Mouse (Mus musculus) erythroblast, embryonic 14.5 days (primary cell): Measurements from ENCODE around the gene Arpc1b. TPM values are rescaled to one million over a fixed set of nuclear protein-coding genes. Genes with fewer than 3 reads are reported as not detected.
"Not testable (repeated sequence)": the region's sequence is repeated elsewhere in the genome, so short reads cannot be mapped to it uniquely, and the experiment has no call there.

Experiments used
- H3K27me3 ChIP-seq: 2 replicates; pipeline ENCODE4 v1.6.1; 2012; ENCODE audit warnings: inconsistent platforms; ENCODE audit not compliant: control insufficient read depth
- H3K36me3 ChIP-seq: 2 replicates; pipeline ENCODE4 v1.6.1; 2012; ENCODE audit warnings: mild to moderate bottlenecking, inconsistent platforms; ENCODE audit not compliant: control insufficient read depth
- H3K4me1 ChIP-seq: 2 replicates; pipeline ENCODE4 v1.6.1; 2012; ENCODE audit warnings: inconsistent platforms; ENCODE audit not compliant: control insufficient read depth
- H3K4me3 ChIP-seq: replicated peaks from 2 replicates; pipeline ENCODE3; 2012; ENCODE audit warnings: moderate library complexity, mild to moderate bottlenecking, inconsistent platforms
- H3K9me3 ChIP-seq: 2 replicates; pipeline ENCODE4 v1.6.1; 2012; ENCODE audit warnings: low read length, inconsistent platforms, mixed read lengths; ENCODE audit not compliant: control insufficient read depth
- GATA1 ChIP-seq: IDR thresholded peaks from 2 replicates; pipeline ENCODE4 v1.6.1; 2012; ENCODE audit warnings: low read length, inconsistent platforms, mixed read lengths
- TAL1 ChIP-seq: IDR thresholded peaks from 3 replicates; pipeline ENCODE4 v1.6.1; 2012; ENCODE audit warnings: low read length, inconsistent platforms, mixed read lengths
- polyA plus RNA-seq: library from polyadenylated mRNA; stranded (reverse); fragments of >175 nt; gene quantifications from 2 replicates; pipeline ENCODE4 v1.2.3, GENCODE M21; 2012

The Arpc1b gene
- polyA plus RNA-seq, 1 experiment, result 5.7 TPM

DNA sequence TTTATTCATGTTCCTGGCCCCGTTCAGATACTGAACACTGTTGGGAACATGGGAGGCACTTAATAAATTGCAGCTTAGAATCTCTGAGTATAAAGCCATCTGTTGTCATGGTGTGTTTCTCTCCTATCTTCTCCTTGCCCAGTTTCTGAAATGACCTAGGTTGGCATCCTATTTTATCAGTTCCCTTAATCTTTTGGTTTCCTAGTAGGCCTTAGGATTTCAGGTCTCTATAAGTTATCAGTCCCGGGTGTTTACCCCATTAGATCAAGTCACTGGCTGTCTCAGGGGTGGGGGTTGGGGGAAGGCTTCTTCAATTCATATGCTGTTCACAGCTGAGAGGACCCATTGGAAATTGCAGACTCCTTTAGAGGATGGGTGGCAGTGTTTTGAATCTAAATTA, 29.2 kb upstream of the Arpc1b start:
- TF ChIP-seq TAL1 (no peak), GATA1 (peak; percentile 84)
- peaks cover 27% of the 10 kb centered on the region for H3K4me1 ChIP-seq
- H3K9me3 ChIP-seq, result no peaks in the 10 kb centered on the region
- H3K4me3 ChIP-seq, result peak overlapping the region; percentile 94
- H3K27me3 ChIP-seq, result no peaks in the 10 kb centered on the region
- H3K36me3 ChIP-seq, result peaks cover 22% of the 10 kb centered on the region

DNA sequence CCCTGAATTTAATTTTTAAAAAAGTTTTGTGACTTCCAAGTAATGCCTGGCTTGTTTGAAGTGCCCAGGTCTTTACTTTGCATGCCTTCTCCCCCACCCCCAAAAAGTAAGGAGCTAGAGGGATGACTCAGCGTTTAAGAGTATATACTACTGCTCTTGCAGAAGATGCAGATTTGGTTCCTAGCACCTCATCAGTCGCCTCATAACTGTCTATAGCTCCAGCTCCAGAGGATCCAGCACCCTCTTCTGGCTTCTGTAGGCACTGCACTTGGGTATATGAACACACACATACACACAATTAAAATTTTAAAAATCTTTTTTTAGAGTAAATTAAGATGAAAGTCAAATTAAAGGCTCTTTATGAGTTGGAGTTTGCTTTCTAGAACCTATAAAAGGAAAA, 25.8 kb upstream of the Arpc1b start:
- Histone ChIP-seq H3K9me3 (no peaks in the 10 kb centered on the region), H3K4me3 (no peak overlapping the region), H3K36me3 (peaks cover 46% of the 10 kb centered on the region), H3K4me1 (peaks cover 27% of the 10 kb centered on the region), H3K27me3 (no peaks in the 10 kb centered on the region)
- no peak for TF ChIP-seq TAL1
- no peak for TF ChIP-seq GATA1

DNA sequence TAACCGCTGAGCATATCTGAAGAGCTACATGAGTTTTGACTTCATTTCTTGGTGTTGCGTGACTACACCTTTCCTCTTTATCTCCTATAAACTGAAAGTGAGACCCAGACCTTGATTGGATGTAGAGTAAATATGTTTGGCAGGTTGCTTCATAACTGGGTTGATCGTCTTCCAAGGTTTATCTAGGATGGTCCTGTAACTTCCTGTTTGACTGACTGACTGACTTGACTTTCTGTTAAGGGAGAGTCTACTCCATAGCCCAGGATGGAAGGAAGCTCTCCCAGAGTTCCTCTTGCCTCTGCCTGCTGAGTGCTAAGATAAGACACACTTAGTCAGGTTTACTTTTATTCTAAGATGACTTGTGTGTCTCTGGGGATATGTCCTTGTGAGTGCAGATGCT, 24.1 kb upstream of the Arpc1b start:
- TF ChIP-seq GATA1 (no peak), TAL1 (no peak)
- Histone ChIP-seq H3K27me3 (no peaks in the 10 kb centered on the region), H3K4me3 (no peak overlapping the region), H3K4me1 (peaks cover 16% of the 10 kb centered on the region), H3K36me3 (peaks cover 61% of the 10 kb centered on the region), H3K9me3 (no peaks in the 10 kb centered on the region)

DNA sequence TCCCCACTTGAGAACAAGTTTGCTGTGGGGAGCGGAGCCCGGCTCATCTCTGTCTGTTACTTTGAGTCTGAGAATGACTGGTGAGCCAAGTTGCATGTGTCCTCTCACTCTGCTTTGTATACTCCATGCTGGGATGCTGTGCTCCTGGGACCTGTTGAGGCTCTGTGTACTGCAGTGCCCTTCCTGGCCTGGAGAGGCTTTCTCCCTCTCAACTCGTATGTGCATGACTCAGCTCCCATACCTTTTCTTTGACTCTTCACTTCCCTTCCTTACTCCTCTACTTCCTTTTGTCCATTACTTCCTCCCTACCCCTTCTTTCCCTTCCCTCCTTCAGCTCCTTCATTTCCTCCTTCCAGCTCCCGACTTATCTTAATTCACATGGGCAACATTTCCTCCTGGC, 17.8 kb upstream of the Arpc1b start:
- no peak for TF ChIP-seq TAL1
- no peak for TF ChIP-seq GATA1
- Histone ChIP-seq H3K4me1 (no peaks in the 10 kb centered on the region), H3K36me3 (peaks cover 94% of the 10 kb centered on the region), H3K4me3 (no peak overlapping the region), H3K27me3 (no peaks in the 10 kb centered on the region), H3K9me3 (no peaks in the 10 kb centered on the region)

DNA sequence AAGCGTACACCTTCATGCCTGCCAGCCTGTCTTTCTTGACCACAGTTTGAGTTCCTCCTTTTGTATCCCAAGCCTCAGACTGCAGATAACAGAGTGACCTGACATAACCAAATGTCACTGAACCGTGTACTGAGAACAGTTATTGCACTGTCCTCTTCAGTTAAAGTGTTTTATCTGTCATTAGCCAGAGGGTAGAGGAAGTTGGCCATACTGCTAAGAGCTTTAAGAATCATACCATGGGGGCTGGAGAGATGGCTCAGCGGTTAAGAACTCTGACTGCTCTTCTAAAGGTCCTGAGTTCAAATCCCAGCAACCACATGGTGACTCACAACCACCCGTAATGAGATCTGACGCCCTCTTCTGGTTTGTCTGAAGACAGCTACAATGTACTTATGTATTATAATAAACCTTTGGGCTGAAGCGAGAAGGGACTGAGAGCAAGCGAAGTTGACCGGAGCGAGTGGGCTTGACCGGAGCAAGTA, 15.6 kb upstream of the Arpc1b start:
- TF ChIP-seq GATA1, result no peak
- Histone ChIP-seq H3K4me3 (no peak overlapping the region), H3K9me3 (peaks cover 5% of the 10 kb centered on the region; the same call in 1 of the 2 replicates), H3K27me3 (no peaks in the 10 kb centered on the region), H3K4me1 (peaks cover 6% of the 10 kb centered on the region), H3K36me3 (peaks cover 94% of the 10 kb centered on the region)

DNA sequence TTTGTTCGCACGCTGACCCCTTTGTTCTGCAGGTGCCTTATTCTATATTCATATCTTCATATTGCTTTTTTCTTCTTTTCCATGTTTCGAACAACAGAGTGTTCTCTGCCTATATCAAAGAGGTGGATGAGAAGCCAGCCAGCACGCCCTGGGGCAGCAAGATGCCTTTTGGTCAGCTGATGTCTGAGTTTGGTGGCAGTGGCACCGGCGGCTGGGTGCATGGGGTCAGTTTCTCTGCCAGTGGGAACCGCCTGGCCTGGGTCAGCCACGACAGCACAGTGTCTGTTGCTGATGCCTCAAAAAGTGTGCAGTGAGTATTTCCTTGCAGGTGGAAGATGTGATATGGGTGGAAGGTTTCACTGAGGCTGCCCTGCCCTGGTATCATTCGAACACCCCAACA, 13.1 kb upstream of the Arpc1b start:
- Histone ChIP-seq H3K4me1 (peaks cover 6% of the 10 kb centered on the region), H3K27me3 (no peaks in the 10 kb centered on the region), H3K4me3 (no peak overlapping the region), H3K9me3 (peaks cover 5% of the 10 kb centered on the region; the same call in 1 of the 2 replicates), H3K36me3 (peaks cover 96% of the 10 kb centered on the region)
- TF ChIP-seq GATA1, result no peak
- no peak for TF ChIP-seq TAL1

DNA sequence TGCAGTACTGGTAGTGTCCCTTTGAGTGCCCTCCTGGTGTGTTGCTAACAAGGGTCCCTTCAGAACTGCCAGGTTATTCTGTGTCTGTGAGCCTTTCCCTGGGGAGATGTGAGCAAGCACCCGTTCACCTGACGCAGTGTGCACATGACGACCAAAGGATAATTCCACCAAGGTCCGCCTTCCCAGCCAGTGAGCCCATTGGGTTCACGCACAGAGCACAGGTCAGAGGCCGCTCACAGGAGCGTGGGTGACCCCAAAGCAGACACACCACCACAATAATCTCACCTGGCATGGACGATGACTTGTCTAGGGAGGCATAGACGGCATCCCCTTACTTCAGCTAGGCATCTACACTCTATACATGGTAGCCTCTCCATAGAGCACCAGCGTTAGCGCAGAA, 12.6 kb upstream of the Arpc1b start:
- not testable (repeated sequence) for H3K27me3 ChIP-seq, H3K9me3 ChIP-seq, H3K4me3 ChIP-seq, H3K4me1 ChIP-seq
- peaks cover 96% of the 10 kb centered on the region for H3K36me3 ChIP-seq

DNA sequence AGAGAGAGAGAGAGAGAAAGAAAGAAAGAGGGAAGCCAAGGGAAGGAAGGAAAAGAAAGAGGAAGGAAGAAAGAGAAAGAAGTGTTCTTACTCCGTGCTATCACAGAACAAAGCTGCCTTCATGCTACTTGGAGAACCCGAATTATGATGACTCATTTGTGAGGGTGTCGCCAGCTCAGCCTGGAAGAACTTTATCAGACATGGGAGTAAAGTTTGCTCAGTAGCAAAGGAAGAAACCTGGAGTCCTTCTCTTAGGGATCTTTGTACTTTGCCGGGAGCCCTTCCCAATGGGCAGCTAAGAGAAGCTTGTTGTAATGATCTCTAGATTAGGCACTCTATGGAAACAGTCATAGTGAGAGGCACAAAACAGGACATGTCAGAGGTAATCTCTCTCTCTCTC, 11.3 kb upstream of the Arpc1b start:
- Histone ChIP-seq H3K4me3 (no peak overlapping the region), H3K9me3 (peaks cover 5% of the 10 kb centered on the region; the same call in 1 of the 2 replicates), H3K27me3 (no peaks in the 10 kb centered on the region), H3K36me3 (peaks cover 96% of the 10 kb centered on the region), H3K4me1 (peaks cover 6% of the 10 kb centered on the region)
- no peak for TF ChIP-seq TAL1

DNA sequence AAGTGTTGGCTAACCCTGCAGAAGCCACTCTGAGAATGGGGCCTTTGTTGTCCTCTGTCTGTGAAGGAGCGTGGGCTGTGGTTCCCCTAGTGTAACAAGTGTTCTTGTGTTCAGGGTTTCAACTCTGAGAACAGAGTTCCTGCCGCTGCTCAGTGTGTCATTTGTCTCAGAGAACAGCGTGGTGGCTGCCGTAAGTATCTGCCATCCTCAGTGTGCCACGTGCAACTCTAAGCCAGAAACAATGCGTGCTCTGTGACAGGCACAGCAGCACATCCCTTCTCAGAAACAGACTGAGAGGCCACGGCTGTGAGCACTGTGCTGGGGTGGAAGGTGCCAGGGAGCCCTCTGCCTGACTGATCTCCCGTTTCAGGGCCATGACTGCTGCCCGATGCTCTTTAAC, 9.7 kb upstream of the Arpc1b start:
- TF ChIP-seq GATA1 (no peak), TAL1 (no peak)
- Histone ChIP-seq H3K27me3 (no peaks in the 10 kb centered on the region), H3K4me1 (peaks cover 11% of the 10 kb centered on the region), H3K9me3 (peaks cover 5% of the 10 kb centered on the region; the same call in 1 of the 2 replicates), H3K36me3 (peaks cover 96% of the 10 kb centered on the region), H3K4me3 (no peak overlapping the region)

DNA sequence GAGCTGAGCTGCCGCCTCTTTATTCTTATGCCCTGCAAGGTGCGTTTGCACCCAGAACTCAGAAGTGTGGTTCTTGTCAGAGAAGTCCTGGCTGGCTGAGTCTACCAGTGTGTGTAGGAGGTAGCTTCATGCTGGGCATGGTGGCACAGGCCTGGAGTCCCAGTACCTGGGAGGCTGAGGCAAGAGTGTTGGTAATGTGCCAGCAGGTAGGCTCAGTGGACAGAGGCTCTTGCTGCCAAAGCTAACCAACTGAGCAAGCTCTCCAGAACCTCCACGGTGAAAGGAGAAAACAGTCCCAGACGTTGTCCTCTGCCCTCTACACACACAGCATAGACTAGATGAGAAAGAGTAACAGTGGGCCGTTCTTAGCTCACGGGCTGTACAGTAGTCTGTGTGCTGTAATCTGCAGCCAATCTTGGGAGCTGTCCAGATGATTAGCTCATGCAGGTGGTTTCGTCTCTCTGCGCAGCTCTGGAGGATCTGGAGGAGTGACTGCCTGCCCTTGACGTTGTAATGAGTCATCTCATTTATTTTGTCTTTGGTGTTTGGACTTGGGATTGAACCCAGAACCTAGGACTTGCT, 8.2 kb upstream of the Arpc1b start:
- Histone ChIP-seq H3K4me3 (no peak overlapping the region), H3K9me3 (peaks cover 5% of the 10 kb centered on the region; the same call in 1 of the 2 replicates), H3K27me3 (no peaks in the 10 kb centered on the region), H3K4me1 (peaks cover 24% of the 10 kb centered on the region), H3K36me3 (peaks cover 96% of the 10 kb centered on the region)
- TF ChIP-seq TAL1, result no peak
- TF ChIP-seq GATA1, result no peak
